Mouse (Mus musculus) liver, embryonic 13.5 days (tissue): ENCODE measurements around the gene Agl. TPM values are rescaled to one million over a fixed set of nuclear protein-coding genes. Genes with fewer than 3 reads are reported as not detected.
"Not testable (repeated sequence)": the region's sequence is repeated elsewhere in the genome, so short reads cannot be mapped to it uniquely, and the experiment has no call there.

ENCODE experiments used
- ATAC-seq: fragments of 200-750 bp; cut with Nextera tagmentation; 2 replicates; pipeline ENCODE4 v1.8.0; 2017; ENCODE audit warnings: low read depth, mild to moderate bottlenecking, moderate number of reproducible peaks, moderate library complexity
- DNase-seq: peaks from one replicate; pipeline ENCODE4 v3.0.0; 2022
- H3K27ac ChIP-seq: fragments of 300-500 bp; sonication (generic); 2 replicates; pipeline ENCODE4 v1.5.1; 2015; ENCODE audit warnings: moderate library complexity, mild to moderate bottlenecking, inconsistent platforms
- H3K27me3 ChIP-seq: fragments of 300-500 bp; sonication (generic); 2 replicates; pipeline ENCODE4 v1.6.1; 2015; ENCODE audit warnings: mild to moderate bottlenecking, inconsistent platforms
- H3K36me3 ChIP-seq: fragments of 300-500 bp; sonication (generic); 2 replicates; pipeline ENCODE4 v1.6.1; 2015; ENCODE audit warnings: mild to moderate bottlenecking, inconsistent platforms
- H3K4me1 ChIP-seq: fragments of 300-500 bp; sonication (generic); replicated peaks from 2 replicates; pipeline ENCODE4 v1.6.1; 2015; ENCODE audit warnings: inconsistent platforms
- H3K4me2 ChIP-seq: fragments of 300-500 bp; sonication (generic); 2 replicates; pipeline ENCODE4 v1.6.1; 2015; ENCODE audit warnings: inconsistent platforms, mild to moderate bottlenecking, moderate library complexity
- H3K4me3 ChIP-seq: fragments of 300-500 bp; sonication (generic); replicated peaks from 2 replicates; pipeline ENCODE4 v1.5.1; 2015; ENCODE audit warnings: mild to moderate bottlenecking, inconsistent platforms
- H3K9ac ChIP-seq: fragments of 300-500 bp; sonication (generic); 2 replicates; pipeline ENCODE4 v1.6.1; 2015; ENCODE audit warnings: mild to moderate bottlenecking, inconsistent platforms
- H3K9me3 ChIP-seq: fragments of 300-500 bp; sonication (generic); replicated peaks from 2 replicates; pipeline ENCODE4 v1.6.1; 2016; ENCODE audit warnings: inconsistent platforms
- WGBS: fragments of 180-500 bp; shearing (Covaris S2); methylation state at CpG from one replicate; pipeline ENCODE4 v1.1.7; 2015; ENCODE audit not compliant: insufficient replicate concordance; 5-methylcytosine and 5-hydroxymethylcytosine counted together
- polyA plus RNA-seq: library from polyadenylated mRNA; unstranded; fragments of >200 nt; fragmentation: Nextera tagmentation; extraction: Ambion mirVana; gene quantifications from 2 replicates; pipeline ENCODE4 v1.2.1, GENCODE M21; 2015

Gene Agl
- polyA plus RNA-seq, 1 experiment from 2014 or later, result 4.4 TPM

GRCm38 (mm10) chr3:116786543-116786942 lies 21.4 kb downstream of the Agl start:
- H3K27me3 ChIP-seq, result no peaks in the 10 kb centered on the region
- H3K36me3 ChIP-seq, result peaks cover 34% of the 10 kb centered on the region
- WGBS, result 82% methylated on average over 9 of the region's 9 CpGs
- no peaks in the 10 kb centered on the region for H3K9me3 ChIP-seq
- ATAC-seq (no peak), DNase-seq (no peak)
- no peak overlapping the region for H3K4me3 ChIP-seq
- peaks cover 13% of the 10 kb centered on the region for H3K4me1 ChIP-seq
- no peak overlapping the region for H3K9ac ChIP-seq
- H3K27ac ChIP-seq, result no peak overlapping the region
- H3K4me2 ChIP-seq, result no peak overlapping the region

- peaks cover 13% of the 10 kb centered on the region for H3K4me1 ChIP-seq
- H3K4me2 ChIP-seq, result no peak overlapping the region
- 78% methylated on average over 8 of the region's 8 CpGs for WGBS
- H3K4me3 ChIP-seq, result no peak overlapping the region
- no peaks in the 10 kb centered on the region for H3K27me3 ChIP-seq
- DNase-seq, result no peak
- H3K9ac ChIP-seq, result no peak overlapping the region
- no peaks in the 10 kb centered on the region for H3K9me3 ChIP-seq
- peak overlapping the region; percentile 29; the same call in 1 of the 2 replicates for H3K27ac ChIP-seq
- H3K36me3 ChIP-seq, result peaks cover 35% of the 10 kb centered on the region
- ATAC-seq, result no peak
Observed at GRCm38 (mm10) chr3:116785820-116786219, 22.1 kb downstream of the Agl start.

- H3K27ac ChIP-seq, result no peak overlapping the region
- no peak overlapping the region for H3K4me3 ChIP-seq
- no peak for ATAC-seq
- no peak overlapping the region for H3K9ac ChIP-seq
- H3K4me1 ChIP-seq, result peaks cover 13% of the 10 kb centered on the region
- H3K27me3 ChIP-seq, result no peaks in the 10 kb centered on the region
- no peak overlapping the region for H3K4me2 ChIP-seq
- 88% methylated on average over 8 of the region's 8 CpGs for WGBS
- no peak for DNase-seq
- peaks cover 43% of the 10 kb centered on the region for H3K36me3 ChIP-seq
- no peaks in the 10 kb centered on the region for H3K9me3 ChIP-seq
Observed at GRCm38 (mm10) chr3:116784811-116785210, 23.2 kb downstream of the Agl start.

GRCm38 (mm10) chr3:116784290-116784689 lies 23.7 kb downstream of the Agl start:
- H3K4me1 ChIP-seq, result peaks cover 13% of the 10 kb centered on the region
- H3K4me2 ChIP-seq, result no peak overlapping the region
- ATAC-seq, result peak; percentile 53; the same call in 1 of the 2 replicates
- peaks cover 43% of the 10 kb centered on the region for H3K36me3 ChIP-seq
- H3K9me3 ChIP-seq, result no peaks in the 10 kb centered on the region
- WGBS, result 44% methylated on average over 12 of the region's 12 CpGs
- no peak for DNase-seq
- no peak overlapping the region for H3K9ac ChIP-seq
- no peak overlapping the region for H3K4me3 ChIP-seq
- H3K27me3 ChIP-seq, result no peaks in the 10 kb centered on the region
- no peak overlapping the region for H3K27ac ChIP-seq

- no peak for DNase-seq
- H3K27ac ChIP-seq, result no peak overlapping the region
- no peaks in the 10 kb centered on the region for H3K27me3 ChIP-seq
- H3K9me3 ChIP-seq, result no peaks in the 10 kb centered on the region
- peaks cover 48% of the 10 kb centered on the region for H3K36me3 ChIP-seq
- no peak overlapping the region for H3K4me3 ChIP-seq
- ATAC-seq, result no peak
- 33% methylated on average over 2 of the region's 2 CpGs for WGBS
- no peak overlapping the region for H3K9ac ChIP-seq
- 0 out of 2 replicates have a peak, but pooled peaks cover 4% of the 10 kb centered on the region for H3K4me1 ChIP-seq
- no peak overlapping the region for H3K4me2 ChIP-seq
Observed at GRCm38 (mm10) chr3:116776961-116777360, 31.0 kb downstream of the Agl start.

GRCm38 (mm10) chr3:116773836-116774235 lies 34.1 kb downstream of the Agl start:
- H3K36me3 ChIP-seq, result peaks cover 36% of the 10 kb centered on the region
- no peaks in the 10 kb centered on the region for H3K9me3 ChIP-seq
- ATAC-seq (no peak), DNase-seq (no peak)
- H3K27me3 ChIP-seq, result no peaks in the 10 kb centered on the region
- no peak overlapping the region for H3K4me3 ChIP-seq
- WGBS, result 86% methylated on average over 12 of the region's 12 CpGs
- no peak overlapping the region for H3K4me2 ChIP-seq
- no peak overlapping the region for H3K9ac ChIP-seq
- H3K27ac ChIP-seq, result no peak overlapping the region
- H3K4me1 ChIP-seq, result 0 out of 2 replicates have a peak, but pooled peaks cover 4% of the 10 kb centered on the region

GRCm38 (mm10) chr3:116771597-116771996 lies 36.4 kb downstream of the Agl start:
- H3K27ac ChIP-seq, result no peak overlapping the region
- peaks cover under 1% of the 10 kb centered on the region for H3K4me1 ChIP-seq
- H3K4me2 ChIP-seq, result no peak overlapping the region
- WGBS, result 81% methylated on average over 2 of the region's 2 CpGs
- H3K36me3 ChIP-seq, result peaks cover 27% of the 10 kb centered on the region
- H3K9ac ChIP-seq, result no peak overlapping the region
- H3K9me3 ChIP-seq, result no peaks in the 10 kb centered on the region
- H3K27me3 ChIP-seq, result no peaks in the 10 kb centered on the region
- ATAC-seq (no peak), DNase-seq (no peak)
- no peak overlapping the region for H3K4me3 ChIP-seq

GRCm38 (mm10) chr3:116766963-116767362 lies 41.0 kb downstream of the Agl start:
- not testable (repeated sequence) for H3K9ac ChIP-seq, H3K27me3 ChIP-seq, H3K4me2 ChIP-seq, H3K4me3 ChIP-seq, H3K4me1 ChIP-seq, ATAC-seq, DNase-seq, H3K27ac ChIP-seq, H3K9me3 ChIP-seq
- 69% methylated on average over 7 of the region's 7 CpGs for WGBS
- H3K36me3 ChIP-seq, result peaks cover 23% of the 10 kb centered on the region

GRCm38 (mm10) chr3:116752818-116753217 lies 55.1 kb downstream of the Agl start:
- WGBS, result 86% methylated on average over 8 of the region's 8 CpGs
- ATAC-seq, result no peak
- no peak overlapping the region for H3K4me2 ChIP-seq

GRCm38 (mm10) chr3:116751191-116751860 lies 56.6 kb downstream of the Agl start:
- no peak overlapping the region for H3K4me3 ChIP-seq
- no peaks in the 10 kb centered on the region for H3K4me1 ChIP-seq
- no peaks in the 10 kb centered on the region for H3K9me3 ChIP-seq
- DNase-seq (peak; percentile 50), ATAC-seq (peak; percentile 74)
- H3K27me3 ChIP-seq, result no peaks in the 10 kb centered on the region
- H3K36me3 ChIP-seq, result peaks cover 12% of the 10 kb centered on the region
- H3K27ac ChIP-seq, result no peak overlapping the region
- no peak overlapping the region for H3K9ac ChIP-seq
- no peak overlapping the region for H3K4me2 ChIP-seq
- WGBS, result 67% methylated on average over 4 of the region's 4 CpGs

More at GRCm38 (mm10) chr3:116752818-116753217, 55.1 kb downstream of the Agl start:
- Histone ChIP-seq H3K4me3 (no peak overlapping the region), H3K9ac (no peak overlapping the region), H3K9me3 (no peaks in the 10 kb centered on the region), H3K36me3 (peaks cover 21% of the 10 kb centered on the region), H3K4me1 (no peaks in the 10 kb centered on the region), H3K27me3 (no peaks in the 10 kb centered on the region), H3K27ac (no peak overlapping the region)
- no peak for DNase-seq

GRCm38 (mm10) chr3:116748391-116749170 lies 59.4 kb downstream of the Agl start:
- H3K9me3 ChIP-seq, result no peaks in the 10 kb centered on the region
- peaks cover 18% of the 10 kb centered on the region for H3K36me3 ChIP-seq
- no peak overlapping the region for H3K4me3 ChIP-seq
- no peaks in the 10 kb centered on the region for H3K27me3 ChIP-seq
- WGBS, result 55% methylated on average over 8 of the region's 8 CpGs
- H3K4me2 ChIP-seq, result no peak overlapping the region
- H3K9ac ChIP-seq, result no peak overlapping the region
- no peak overlapping the region for H3K27ac ChIP-seq
- H3K4me1 ChIP-seq, result no peaks in the 10 kb centered on the region
- ATAC-seq (peak; percentile 13; the same call in 1 of the 2 replicates), DNase-seq (peak; percentile 28)
